Mouse (Mus musculus): ENCODE results near the gene Ror2. TPM values are rescaled to one million over a fixed set of nuclear protein-coding genes. Genes with fewer than 3 reads are reported as not detected.

Gene Ror2
- polyA plus RNA-seq, 1 experiment: 2.0 TPM

DNA sequence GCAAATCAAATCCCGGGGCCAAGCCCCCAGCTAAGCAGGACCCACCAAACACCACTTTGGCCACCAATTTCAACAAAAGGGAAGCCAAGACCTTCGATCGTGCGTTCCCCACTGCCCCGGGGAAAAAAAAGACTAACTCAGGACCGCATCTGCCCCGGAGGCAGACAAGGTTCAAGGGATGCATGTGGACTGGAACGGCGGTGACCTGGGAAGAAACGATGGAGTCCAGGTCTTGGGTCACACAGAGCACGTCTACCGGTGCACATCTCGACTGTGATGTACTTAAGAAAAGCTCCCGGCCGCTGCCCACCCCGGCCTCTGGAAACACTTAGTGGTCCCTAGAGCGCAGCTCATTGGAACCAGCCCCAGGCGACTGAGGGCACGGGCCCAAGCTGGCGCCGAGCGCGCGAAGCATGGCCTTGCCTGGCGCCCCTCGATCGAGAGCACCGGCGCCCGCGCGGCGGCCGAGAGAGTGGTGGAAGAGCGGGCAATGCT lies 616 bp downstream of the Ror2 start:
- Histone ChIP-seq H3K27me3 (ENCODE audit: control insufficient read depth, insufficient read depth, low read length) (no peaks in the 10 kb centered on the region), H3K4me1 (ENCODE audit: control insufficient read depth, insufficient read depth, low read length) (peaks cover 16% of the 10 kb centered on the region), H3K36me3 (ENCODE audit: control insufficient read depth, insufficient read depth, low read length) (no peaks in the 10 kb centered on the region), H3K4me3 (ENCODE audit: control insufficient read depth, low read depth, low read length) (peak overlapping the region; percentile 78), H3K27ac (ENCODE audit: control insufficient read depth, insufficient read depth, low read depth, low read length) (no peak overlapping the region)
- TF ChIP-seq CTCF (IDR thresholded peaks at IDR 0.05; ENCODE audit: control insufficient read depth, insufficient read depth, insufficient replicate concordance, low read depth, low read length) (no peak), POLR2A (IDR thresholded peaks at IDR 0.05; ENCODE audit: control insufficient read depth, low read depth, low read length) (no peak)

DNA sequence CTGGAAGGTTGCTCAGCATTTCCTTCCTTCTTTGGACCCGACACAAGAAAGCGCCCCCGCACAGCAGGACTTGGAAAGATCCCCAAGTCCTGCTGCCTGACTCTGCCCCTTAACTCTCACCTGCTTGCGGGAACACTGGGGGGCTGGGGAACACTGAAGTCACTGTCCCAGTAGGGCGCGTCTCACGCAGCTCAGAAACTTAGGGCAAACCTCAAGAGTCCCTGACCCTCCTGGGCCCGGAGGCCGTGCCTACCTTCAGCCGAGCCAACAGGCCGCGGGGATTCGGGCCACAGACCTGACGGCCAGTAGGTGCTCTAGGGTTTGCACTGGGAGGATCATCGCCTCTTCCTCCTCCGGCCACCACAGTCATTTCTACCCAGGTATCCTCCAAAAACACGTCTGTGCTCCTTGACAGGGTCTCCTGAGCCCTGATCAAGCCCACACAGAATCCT lies 1.2 kb downstream of the Ror2 start:
- Histone ChIP-seq H3K4me1 (ENCODE audit: control insufficient read depth, insufficient read depth, low read length) (peaks cover 16% of the 10 kb centered on the region), H3K36me3 (ENCODE audit: control insufficient read depth, insufficient read depth, low read length) (no peaks in the 10 kb centered on the region), H3K4me3 (ENCODE audit: control insufficient read depth, low read depth, low read length) (0 out of 2 replicates have a peak overlapping the region, but pooled peaks have one; percentile 78), H3K27me3 (ENCODE audit: control insufficient read depth, insufficient read depth, low read length) (no peaks in the 10 kb centered on the region), H3K27ac (ENCODE audit: control insufficient read depth, insufficient read depth, low read depth, low read length) (no peak overlapping the region)
- no peak for TF ChIP-seq CTCF (IDR thresholded peaks at IDR 0.05; ENCODE audit: control insufficient read depth, insufficient read depth, insufficient replicate concordance, low read depth, low read length)
- TF ChIP-seq POLR2A (IDR thresholded peaks at IDR 0.05; ENCODE audit: control insufficient read depth, low read depth, low read length): no peak

DNA sequence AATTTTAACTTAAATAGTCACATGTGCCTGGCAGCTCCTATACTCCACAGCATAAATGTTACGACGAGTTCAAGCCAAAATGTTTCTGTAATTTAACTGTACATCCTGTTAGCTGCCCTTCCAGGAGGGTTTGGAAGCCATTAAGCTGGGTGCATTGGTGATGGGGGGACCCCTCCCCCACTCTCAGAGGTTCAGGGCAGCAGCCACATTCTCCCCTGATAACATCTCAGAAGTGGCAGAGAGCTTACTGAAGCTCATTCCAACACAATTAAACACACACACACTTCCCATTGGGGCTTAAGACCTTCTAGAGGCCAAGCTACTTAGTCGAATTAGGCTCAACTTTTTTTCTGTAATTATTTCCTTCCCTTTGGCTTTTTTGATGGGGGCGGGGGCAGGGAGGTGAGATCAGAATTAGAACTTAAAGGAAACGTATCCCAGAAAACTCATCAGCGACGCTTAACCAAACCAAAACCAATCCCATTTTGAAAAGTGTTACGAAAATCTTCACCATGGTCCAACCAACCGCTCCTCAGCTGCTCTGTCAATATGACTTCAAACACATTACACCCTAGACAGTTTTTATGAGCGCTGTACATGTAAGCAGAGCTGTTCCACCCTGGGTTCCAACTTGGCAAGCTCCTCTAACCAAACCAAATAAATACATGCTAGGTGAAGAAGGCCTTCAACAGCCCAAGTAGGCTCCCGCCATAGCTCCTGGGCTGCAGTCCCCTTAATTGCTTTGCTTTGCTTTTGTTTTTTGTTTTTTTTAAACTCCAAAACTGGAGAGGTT lies 4.1 kb downstream of the Ror2 start:
- TF ChIP-seq CTCF (IDR thresholded peaks at IDR 0.05; ENCODE audit: control insufficient read depth, insufficient read depth, insufficient replicate concordance, low read depth, low read length) (no peak), POLR2A (IDR thresholded peaks at IDR 0.05; ENCODE audit: control insufficient read depth, low read depth, low read length) (no peak)
- Histone ChIP-seq H3K27me3 (ENCODE audit: control insufficient read depth, insufficient read depth, low read length) (no peaks in the 10 kb centered on the region), H3K36me3 (ENCODE audit: control insufficient read depth, insufficient read depth, low read length) (no peaks in the 10 kb centered on the region), H3K4me3 (ENCODE audit: control insufficient read depth, low read depth, low read length) (no peak overlapping the region), H3K27ac (ENCODE audit: control insufficient read depth, insufficient read depth, low read depth, low read length) (no peak overlapping the region), H3K4me1 (ENCODE audit: control insufficient read depth, insufficient read depth, low read length) (peaks cover 16% of the 10 kb centered on the region)

DNA sequence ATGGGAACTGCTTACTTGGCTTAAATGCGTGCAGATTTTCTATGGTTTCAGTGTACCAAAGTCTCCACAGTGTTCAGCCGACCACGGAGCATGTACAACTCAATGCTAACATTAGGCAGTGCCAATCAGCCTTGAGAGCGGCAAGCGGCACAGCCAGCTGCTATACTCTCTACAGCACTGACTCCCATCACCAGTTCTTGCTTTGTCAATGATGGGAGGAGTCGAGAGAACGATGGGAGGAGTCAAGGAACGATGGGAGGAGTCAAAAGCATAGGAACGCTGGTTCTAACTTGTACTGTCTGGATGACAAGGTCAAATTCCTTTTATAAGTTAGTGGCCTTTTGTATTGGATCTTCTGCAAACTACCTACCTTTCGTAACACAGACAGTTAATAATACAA lies 7.0 kb downstream of the Ror2 start:
- H3K4me1 ChIP-seq (ENCODE audit: control insufficient read depth, insufficient read depth, low read length): no peaks in the 10 kb centered on the region; the same call in 1 of the 2 replicates
- H3K27me3 ChIP-seq (ENCODE audit: control insufficient read depth, insufficient read depth, low read length): no peaks in the 10 kb centered on the region
- no peak overlapping the region for H3K4me3 ChIP-seq (ENCODE audit: control insufficient read depth, low read depth, low read length)
- H3K27ac ChIP-seq (ENCODE audit: control insufficient read depth, insufficient read depth, low read depth, low read length): no peak overlapping the region
- no peaks in the 10 kb centered on the region for H3K36me3 ChIP-seq (ENCODE audit: control insufficient read depth, insufficient read depth, low read length)
- TF ChIP-seq POLR2A (IDR thresholded peaks at IDR 0.05; ENCODE audit: control insufficient read depth, low read depth, low read length): no peak
- TF ChIP-seq CTCF (IDR thresholded peaks at IDR 0.05; ENCODE audit: control insufficient read depth, insufficient read depth, insufficient replicate concordance, low read depth, low read length): no peak

DNA sequence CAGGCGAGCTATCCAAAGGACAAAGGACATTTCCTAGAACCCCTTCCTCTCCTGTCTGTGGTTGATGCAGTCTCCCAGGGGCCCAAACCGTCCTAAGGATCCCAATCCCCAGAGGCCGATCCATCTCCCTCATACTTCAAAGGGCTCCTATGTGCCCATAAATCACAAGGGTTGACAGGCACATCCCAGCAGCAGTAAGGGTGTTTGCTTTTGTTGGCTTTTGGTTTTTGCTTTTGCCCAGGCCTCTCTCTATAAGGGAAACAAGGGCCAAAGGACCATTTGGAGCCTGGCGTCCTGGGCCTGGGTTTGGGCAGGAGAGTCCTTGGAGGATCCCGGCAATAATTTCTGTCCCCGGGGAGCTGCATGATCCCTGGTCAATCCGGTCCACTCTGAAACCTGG lies 9.5 kb downstream of the Ror2 start:
- H3K27me3 ChIP-seq (ENCODE audit: control insufficient read depth, insufficient read depth, low read length): no peaks in the 10 kb centered on the region
- TF ChIP-seq POLR2A (IDR thresholded peaks at IDR 0.05; ENCODE audit: control insufficient read depth, low read depth, low read length): no peak
- no peak for TF ChIP-seq CTCF (IDR thresholded peaks at IDR 0.05; ENCODE audit: control insufficient read depth, insufficient read depth, insufficient replicate concordance, low read depth, low read length)
- H3K27ac ChIP-seq (ENCODE audit: control insufficient read depth, insufficient read depth, low read depth, low read length): no peak overlapping the region
- H3K36me3 ChIP-seq (ENCODE audit: control insufficient read depth, insufficient read depth, low read length): no peaks in the 10 kb centered on the region
- no peaks in the 10 kb centered on the region; the same call in 1 of the 2 replicates for H3K4me1 ChIP-seq (ENCODE audit: control insufficient read depth, insufficient read depth, low read length)
- no peak overlapping the region for H3K4me3 ChIP-seq (ENCODE audit: control insufficient read depth, low read depth, low read length)

DNA sequence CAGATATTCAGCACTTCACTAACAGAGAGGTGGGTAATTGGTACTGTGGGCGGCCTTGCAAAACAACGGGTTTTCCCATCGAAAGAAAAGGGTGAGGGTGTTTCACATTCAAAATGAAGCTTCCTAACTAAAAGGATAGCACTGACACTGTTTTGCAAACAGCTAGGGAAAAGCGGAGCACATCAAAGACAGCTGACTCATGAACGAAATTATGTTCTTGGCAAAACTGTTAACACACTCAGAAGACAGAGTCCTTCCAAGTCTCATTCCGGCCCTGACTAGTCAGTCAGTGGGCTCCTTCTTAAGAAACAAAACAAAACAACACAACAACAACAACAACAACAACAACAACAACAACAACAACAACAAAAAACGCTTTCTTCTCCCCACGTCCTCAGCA lies 10.1 kb downstream of the Ror2 start:
- no peak for TF ChIP-seq POLR2A (IDR thresholded peaks at IDR 0.05; ENCODE audit: control insufficient read depth, low read depth, low read length)
- no peak for TF ChIP-seq CTCF (IDR thresholded peaks at IDR 0.05; ENCODE audit: control insufficient read depth, insufficient read depth, insufficient replicate concordance, low read depth, low read length)
- no peaks in the 10 kb centered on the region; the same call in 1 of the 2 replicates for H3K4me1 ChIP-seq (ENCODE audit: control insufficient read depth, insufficient read depth, low read length)
- no peaks in the 10 kb centered on the region for H3K36me3 ChIP-seq (ENCODE audit: control insufficient read depth, insufficient read depth, low read length)
- H3K27ac ChIP-seq (ENCODE audit: control insufficient read depth, insufficient read depth, low read depth, low read length): no peak overlapping the region
- no peak overlapping the region for H3K4me3 ChIP-seq (ENCODE audit: control insufficient read depth, low read depth, low read length)
- no peaks in the 10 kb centered on the region for H3K27me3 ChIP-seq (ENCODE audit: control insufficient read depth, insufficient read depth, low read length)

DNA sequence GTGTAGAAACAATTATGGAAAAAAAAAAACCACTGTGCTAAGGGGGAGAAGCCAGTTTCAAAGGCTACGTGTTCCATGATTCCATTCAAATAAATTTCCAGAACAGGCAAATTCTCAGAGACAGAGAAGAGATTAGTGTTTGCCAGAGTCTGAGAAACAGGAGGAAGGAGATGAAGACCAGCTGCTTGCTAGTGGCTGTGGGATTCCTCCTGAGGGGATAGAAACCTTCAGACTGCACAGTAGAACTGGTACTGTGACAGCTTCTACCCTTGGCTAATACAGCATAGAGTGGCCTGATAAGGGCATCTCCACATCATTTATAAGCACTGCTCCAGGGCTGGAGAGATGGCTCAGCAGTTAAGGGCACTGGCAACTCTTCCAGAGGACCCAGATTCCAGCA lies 11.2 kb downstream of the Ror2 start:
- no peaks in the 10 kb centered on the region for H3K36me3 ChIP-seq (ENCODE audit: control insufficient read depth, insufficient read depth, low read length)
- no peak overlapping the region for H3K4me3 ChIP-seq (ENCODE audit: control insufficient read depth, low read depth, low read length)
- H3K27me3 ChIP-seq (ENCODE audit: control insufficient read depth, insufficient read depth, low read length): no peaks in the 10 kb centered on the region
- no peak overlapping the region for H3K27ac ChIP-seq (ENCODE audit: control insufficient read depth, insufficient read depth, low read depth, low read length)
- no peak for TF ChIP-seq POLR2A (IDR thresholded peaks at IDR 0.05; ENCODE audit: control insufficient read depth, low read depth, low read length)
- no peak for TF ChIP-seq CTCF (IDR thresholded peaks at IDR 0.05; ENCODE audit: control insufficient read depth, insufficient read depth, insufficient replicate concordance, low read depth, low read length)
- no peaks in the 10 kb centered on the region; the same call in 1 of the 2 replicates for H3K4me1 ChIP-seq (ENCODE audit: control insufficient read depth, insufficient read depth, low read length)
